Mouse (Mus musculus) skeletal muscle tissue, postnatal 0 days (tissue): ENCODE data around the gene Mup14. TPM values are rescaled to one million over a fixed set of nuclear protein-coding genes. Genes with fewer than 3 reads are reported as not detected.

ENCODE experiments used
- polyA plus RNA-seq: library from polyadenylated mRNA; unstranded; fragments of >200 nt; fragmentation: Nextera tagmentation; extraction: Ambion mirVana; gene quantifications from 2 replicates; pipeline ENCODE4 v1.2.1, GENCODE M21; 2015

The Mup14 gene
- polyA plus RNA-seq, result 0.21 TPM in 1 of 2 replicates, not detected in the other

GRCm38 (mm10) chr4:61303900-61304299 lies at the start of gene Mup14:
TSS of gene Mup14 (minus strand) at chr4:61304000.

Other genes starting within 250 kb of the Mup14 start
- not detected in 2 replicates for gene Mup13, start 75.7 kb downstream of the Mup14 start, polyA plus RNA-seq
- gene Mup15, start 135.7 kb upstream of the Mup14 start, polyA plus RNA-seq, result not detected in 2 replicates
- gene Mup16, start 215.5 kb upstream of the Mup14 start, polyA plus RNA-seq, result not detected in 2 replicates